Mouse (Mus musculus) intestine, embryonic 14.5 days (tissue): Measurements from ENCODE around the gene Omp. TPM values are rescaled to one million over a fixed set of nuclear protein-coding genes. Genes with fewer than 3 reads are reported as not detected.

Source experiments
- ATAC-seq: fragments of 200-750 bp; cut with Nextera tagmentation; replicated peaks from 2 replicates; pipeline ENCODE4 v1.8.0; 2017; ENCODE audit warnings: low read depth, moderate number of reproducible peaks, moderate TSS enrichment, moderate library complexity; ENCODE audit not compliant: low FRiP score, low TSS enrichment
- DNase-seq: peaks from one replicate; pipeline ENCODE4 v3.0.0-alpha.2; 2018; ENCODE audit warnings: low spot score
- H3K27ac ChIP-seq: fragments of 300-500 bp; sonication (generic); 2 replicates; pipeline ENCODE4 v1.5.1; 2014; ENCODE audit warnings: low read depth, mild to moderate bottlenecking, control low read depth
- H3K27me3 ChIP-seq: fragments of 300-500 bp; sonication (generic); replicated peaks from 2 replicates; pipeline ENCODE4 v1.6.1; 2014; ENCODE audit warnings: low read length, control low read depth; ENCODE audit not compliant: control insufficient read depth, insufficient read depth
- H3K36me3 ChIP-seq: fragments of 300-500 bp; sonication (generic); 2 replicates; pipeline ENCODE4 v1.6.1; 2014; ENCODE audit warnings: low read length, control low read depth; ENCODE audit not compliant: control insufficient read depth, insufficient read depth
- H3K4me1 ChIP-seq: fragments of 300-500 bp; sonication (generic); replicated peaks from 2 replicates; pipeline ENCODE4 v1.6.1; 2014; ENCODE audit warnings: low read length, control low read depth, mixed read lengths; ENCODE audit not compliant: control insufficient read depth, insufficient read depth
- H3K4me2 ChIP-seq: fragments of 300-500 bp; sonication (generic); 2 replicates; pipeline ENCODE4 v1.6.1; 2014; ENCODE audit warnings: low read length
- H3K4me3 ChIP-seq: fragments of 300-500 bp; sonication (generic); 2 replicates; pipeline ENCODE4 v1.5.1; 2014; ENCODE audit warnings: low read depth, low read length, control low read depth, mixed read lengths
- H3K9ac ChIP-seq: fragments of 300-500 bp; sonication (generic); 2 replicates; pipeline ENCODE4 v1.6.1; 2014; ENCODE audit warnings: mild to moderate bottlenecking, low read length
- H3K9me3 ChIP-seq: fragments of 300-500 bp; sonication (generic); 2 replicates; pipeline ENCODE4 v1.6.1; 2016; ENCODE audit warnings: low read length, control low read depth; ENCODE audit not compliant: control insufficient read depth
- WGBS: fragments of 180-500 bp; shearing (Covaris S2); extraction: QIAGEN DNeasy Blood & Tissue Kit; methylation state at CpG from one replicate; pipeline ENCODE4 v1.1.7; 2014; 5-methylcytosine and 5-hydroxymethylcytosine counted together
- polyA plus RNA-seq: library from polyadenylated mRNA; unstranded; fragments of >200 nt; fragmentation: Nextera tagmentation; extraction: Ambion mirVana; gene quantifications from 2 replicates; pipeline ENCODE4 v1.2.1, GENCODE M21; 2014

Omp gene
- polyA plus RNA-seq, 1 experiment from 2014 or later = 0.47 TPM

DNA sequence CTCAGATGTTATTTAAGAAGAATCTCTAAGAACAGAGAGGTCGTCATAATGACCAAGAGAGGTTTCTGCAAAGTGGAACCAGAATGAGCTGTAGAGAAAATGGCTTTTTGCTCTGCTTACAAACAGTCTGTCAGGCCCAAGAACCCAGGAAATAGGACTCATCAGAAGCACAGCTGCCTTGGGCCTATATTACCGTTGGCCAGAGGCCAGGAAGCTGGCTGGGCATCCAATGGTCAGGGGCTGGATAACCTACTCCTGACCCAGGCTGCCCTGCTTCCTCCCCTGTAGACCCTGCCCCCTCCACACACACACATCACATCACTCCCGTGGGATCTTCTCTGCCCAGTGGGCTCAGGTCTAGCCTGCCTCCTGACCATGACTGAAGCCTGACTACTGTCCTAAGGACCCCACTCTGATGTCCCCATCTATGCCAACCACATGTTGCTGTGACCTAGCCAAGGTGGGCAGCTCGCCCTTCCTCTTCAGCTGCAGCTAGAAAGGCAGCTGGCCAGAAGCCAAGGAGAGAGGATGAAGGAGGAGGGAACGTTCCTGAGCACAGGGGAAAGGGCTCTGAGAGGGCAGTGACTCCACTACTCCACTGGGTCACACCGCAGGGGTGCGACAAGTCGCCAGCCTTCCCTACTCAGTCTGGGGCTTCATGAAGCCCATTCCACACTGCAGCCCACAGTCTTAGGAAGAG lies 14.9 kb upstream of the Omp start:
- H3K4me3 ChIP-seq = no peak overlapping the region
- H3K9me3 ChIP-seq = no peaks in the 10 kb centered on the region
- peaks cover 34% of the 10 kb centered on the region for H3K4me1 ChIP-seq
- H3K27me3 ChIP-seq = no peaks in the 10 kb centered on the region
- 33% methylated on average over 8 of the region's 8 CpGs for WGBS
- H3K36me3 ChIP-seq = no peaks in the 10 kb centered on the region
- H3K4me2 ChIP-seq = no peak overlapping the region
- no peak overlapping the region for H3K27ac ChIP-seq
- DNase-seq (no peak), ATAC-seq (no peak)
- no peak overlapping the region for H3K9ac ChIP-seq

DNA sequence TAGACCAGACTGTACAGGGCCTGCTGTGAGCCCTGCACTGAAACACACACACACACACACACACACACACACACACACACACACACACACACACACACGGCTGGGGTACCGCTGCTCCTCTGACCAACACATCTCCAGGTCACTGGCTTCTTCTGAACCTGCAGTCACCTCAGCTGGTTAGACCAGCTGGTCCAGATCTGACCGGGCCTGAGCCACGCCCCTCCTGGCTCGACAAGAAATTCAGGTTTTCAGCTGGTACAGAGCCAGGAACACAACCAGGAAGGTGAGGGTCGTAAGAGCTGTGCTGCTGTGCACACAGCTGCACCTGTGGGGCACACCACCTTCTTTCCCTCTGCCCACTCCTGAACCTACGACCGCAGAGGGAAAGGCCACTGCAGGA lies 13.2 kb upstream of the Omp start:
- no peak overlapping the region for H3K9ac ChIP-seq
- peak; percentile 82 for DNase-seq
- no peaks in the 10 kb centered on the region for H3K27me3 ChIP-seq
- H3K36me3 ChIP-seq = no peaks in the 10 kb centered on the region
- peaks cover 24% of the 10 kb centered on the region for H3K4me1 ChIP-seq
- H3K9me3 ChIP-seq = no peaks in the 10 kb centered on the region
- H3K4me3 ChIP-seq = no peak overlapping the region
- H3K27ac ChIP-seq = no peak overlapping the region
- ATAC-seq = peak; percentile 54
- WGBS = 27% methylated on average over 8 of the region's 8 CpGs
- H3K4me2 ChIP-seq = no peak overlapping the region

DNA sequence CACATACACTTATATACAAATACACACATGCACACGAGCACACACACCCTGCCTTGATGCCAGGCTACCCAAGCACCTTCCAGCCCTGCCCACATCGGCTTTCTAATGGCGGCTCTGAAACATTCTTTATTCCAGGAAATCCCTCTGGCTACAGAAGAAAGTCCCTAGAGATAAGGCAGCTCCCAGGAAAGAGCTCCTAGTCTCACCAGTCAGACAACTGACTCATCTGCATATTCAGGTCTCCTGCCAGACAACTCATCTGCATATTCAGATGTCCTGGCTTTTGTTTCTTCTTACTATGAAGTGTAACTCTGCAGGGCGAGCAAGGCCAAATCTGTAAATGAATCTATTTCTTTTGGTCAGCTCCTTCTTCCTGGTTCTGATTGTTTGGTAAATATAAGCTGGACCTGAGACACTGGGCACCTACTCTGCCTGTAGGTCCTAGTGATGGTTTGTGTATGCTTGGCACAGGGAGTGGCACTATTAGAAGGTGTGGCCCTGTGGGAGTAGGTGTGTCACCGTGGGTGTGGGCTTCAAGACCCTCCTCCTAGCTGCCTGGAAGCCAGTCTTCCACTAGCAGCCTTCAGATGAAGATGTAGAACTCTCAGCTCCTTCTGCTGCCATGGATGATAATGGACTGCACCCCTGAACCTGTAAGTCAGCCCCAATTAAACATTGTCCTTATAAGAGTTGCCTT lies 12.5 kb upstream of the Omp start:
- DNase-seq (no peak), ATAC-seq (no peak)
- Histone ChIP-seq H3K9ac (no peak overlapping the region), H3K9me3 (no peaks in the 10 kb centered on the region), H3K36me3 (no peaks in the 10 kb centered on the region), H3K27me3 (no peaks in the 10 kb centered on the region), H3K27ac (no peak overlapping the region), H3K4me2 (no peak overlapping the region), H3K4me1 (peaks cover 24% of the 10 kb centered on the region), H3K4me3 (no peak overlapping the region)
- 50% methylated on average over 5 of the region's 5 CpGs for WGBS

DNA sequence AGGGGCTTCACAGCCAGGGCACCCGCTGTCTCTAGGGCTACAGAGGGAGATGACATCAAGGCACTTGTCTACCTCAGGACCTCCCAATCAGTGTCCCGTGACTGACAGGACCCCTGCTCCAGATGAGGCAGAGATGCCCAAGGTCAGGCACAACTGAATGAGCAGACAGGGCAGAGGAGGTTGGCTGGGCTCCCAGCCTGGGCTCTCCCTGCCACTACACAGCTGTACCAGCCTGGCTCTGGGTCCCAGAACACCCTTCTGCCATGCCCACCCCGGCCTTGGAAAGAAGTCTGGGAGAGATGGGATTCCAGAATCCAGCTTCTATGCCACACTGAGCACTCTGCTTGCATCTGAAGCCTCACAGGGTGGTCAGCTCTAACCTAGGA lies 11.0 kb upstream of the Omp start:
- Histone ChIP-seq H3K27me3 (no peaks in the 10 kb centered on the region), H3K4me1 (peaks cover 24% of the 10 kb centered on the region), H3K9me3 (no peaks in the 10 kb centered on the region), H3K9ac (no peak overlapping the region), H3K4me3 (no peak overlapping the region), H3K4me2 (no peak overlapping the region), H3K27ac (no peak overlapping the region), H3K36me3 (no peaks in the 10 kb centered on the region)
- WGBS = 72% methylated on average over 3 of the region's 3 CpGs
- ATAC-seq (no peak), DNase-seq (no peak)

DNA sequence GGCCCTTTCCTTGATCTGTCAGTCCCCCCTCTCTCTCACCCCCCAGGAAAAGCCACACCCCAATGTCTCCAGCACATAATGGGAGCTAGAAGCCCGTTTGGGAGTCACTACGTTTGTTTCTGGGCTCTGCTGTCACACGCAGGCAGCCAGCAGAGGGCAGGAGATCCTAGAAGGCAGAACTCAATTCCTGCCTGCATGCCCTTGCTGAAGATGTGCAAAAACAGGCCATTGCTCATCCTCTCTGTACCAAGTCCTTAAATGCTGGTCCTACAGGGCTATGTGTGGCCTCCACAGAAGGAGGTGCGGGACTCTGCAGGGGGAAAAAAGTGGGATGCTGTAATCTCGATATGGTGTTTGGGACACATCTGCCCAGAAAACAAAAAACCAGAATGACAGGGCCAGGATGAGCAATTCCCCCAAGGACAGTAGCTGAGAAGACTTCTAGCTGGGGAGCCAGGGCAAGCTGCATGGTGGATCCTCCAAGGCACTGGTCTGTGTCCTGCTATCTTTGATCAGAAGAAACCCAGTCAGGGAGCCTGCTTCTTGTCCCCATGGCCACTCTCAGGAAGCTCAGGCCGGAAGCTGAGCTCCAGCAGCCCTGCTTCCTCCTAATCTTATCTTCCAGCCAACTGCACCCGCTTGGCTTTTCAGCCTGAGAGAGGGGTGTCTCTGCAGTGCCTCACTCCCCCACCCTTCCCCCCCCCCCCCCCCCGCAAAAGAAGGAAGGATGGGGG lies 10.4 kb upstream of the Omp start:
- Histone ChIP-seq H3K36me3 (no peaks in the 10 kb centered on the region), H3K4me2 (no peak overlapping the region), H3K27ac (no peak overlapping the region), H3K27me3 (no peaks in the 10 kb centered on the region), H3K4me3 (no peak overlapping the region), H3K4me1 (peaks cover 20% of the 10 kb centered on the region), H3K9ac (no peak overlapping the region), H3K9me3 (no peaks in the 10 kb centered on the region)
- DNase-seq (peak; percentile 79), ATAC-seq (no peak)
- 32% methylated on average over 7 of the region's 8 CpGs for WGBS

DNA sequence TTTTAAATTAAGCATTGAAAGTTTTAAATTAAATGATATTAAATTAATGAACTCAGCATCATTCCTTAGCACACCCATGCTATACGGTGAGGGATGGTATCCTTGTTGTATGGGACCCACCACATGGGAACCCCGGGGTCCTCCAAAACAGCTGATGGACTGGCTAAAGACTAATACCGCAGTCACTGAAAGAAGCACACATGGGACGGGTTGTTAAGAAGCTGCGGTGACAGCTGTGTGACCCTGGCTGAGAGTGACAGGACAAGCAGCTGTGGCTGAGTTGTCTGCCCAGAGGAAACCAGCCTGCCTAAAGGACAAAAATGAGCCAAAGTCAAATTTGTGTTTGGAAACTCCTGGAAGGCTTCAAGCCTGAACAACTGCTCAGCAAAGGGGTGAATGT lies 8.6 kb upstream of the Omp start:
- Histone ChIP-seq H3K4me3 (no peak overlapping the region), H3K9ac (no peak overlapping the region), H3K27me3 (no peaks in the 10 kb centered on the region), H3K36me3 (no peaks in the 10 kb centered on the region), H3K4me2 (no peak overlapping the region), H3K9me3 (no peaks in the 10 kb centered on the region), H3K4me1 (peaks cover 18% of the 10 kb centered on the region), H3K27ac (no peak overlapping the region)
- ATAC-seq = no peak
- WGBS = 85% methylated on average over 5 of the region's 5 CpGs
- DNase-seq = no peak

DNA sequence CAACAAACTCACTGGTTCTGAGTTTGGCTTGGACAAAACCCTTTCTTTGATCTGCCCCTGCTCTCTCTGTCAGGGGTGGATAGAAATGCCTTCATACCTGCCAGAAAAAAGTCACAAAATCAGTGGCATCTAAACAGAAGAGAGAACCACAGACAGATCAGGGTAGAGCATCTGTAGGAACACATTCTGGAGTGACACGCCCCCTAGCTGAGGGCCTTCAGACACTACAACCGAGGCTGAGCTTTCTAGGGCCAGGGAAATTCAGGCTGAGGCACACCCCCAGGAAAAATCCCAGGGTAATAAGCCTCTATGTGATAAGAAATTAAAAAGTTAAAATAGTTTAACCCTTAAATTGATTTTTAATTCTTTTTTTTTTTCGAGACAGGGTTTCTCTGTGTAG lies 8.0 kb upstream of the Omp start:
- H3K27ac ChIP-seq = no peak overlapping the region
- DNase-seq (no peak), ATAC-seq (no peak)
- H3K4me3 ChIP-seq = no peak overlapping the region
- no peaks in the 10 kb centered on the region for H3K36me3 ChIP-seq
- H3K4me1 ChIP-seq = peaks cover 13% of the 10 kb centered on the region
- 53% methylated on average over 3 of the region's 3 CpGs for WGBS
- H3K9me3 ChIP-seq = no peaks in the 10 kb centered on the region
- H3K9ac ChIP-seq = no peak overlapping the region
- H3K27me3 ChIP-seq = no peaks in the 10 kb centered on the region
- no peak overlapping the region for H3K4me2 ChIP-seq

DNA sequence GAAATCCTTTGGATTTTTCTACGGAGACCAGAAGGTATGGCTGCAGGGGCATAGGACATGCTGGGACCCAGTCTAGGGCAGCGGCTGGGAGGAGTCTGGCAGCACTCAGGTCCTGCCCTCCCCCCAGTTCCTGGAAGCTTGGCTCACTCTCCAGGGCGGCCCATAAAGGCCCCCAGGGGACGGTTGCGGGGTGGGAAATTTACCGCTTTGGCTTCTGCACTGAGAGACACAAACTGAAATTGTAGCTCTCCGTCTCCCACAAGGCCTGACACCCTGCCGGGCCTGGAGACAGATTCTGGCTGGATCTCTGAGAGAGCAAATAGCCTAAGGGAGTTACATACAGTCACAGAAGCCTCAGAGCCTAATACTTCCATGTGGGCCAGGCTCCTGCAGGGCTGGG lies 7.1 kb upstream of the Omp start:
- no peak for ATAC-seq
- no peak overlapping the region for H3K9ac ChIP-seq
- peaks cover 10% of the 10 kb centered on the region for H3K4me1 ChIP-seq
- no peak overlapping the region for H3K4me2 ChIP-seq
- DNase-seq = no peak
- H3K27me3 ChIP-seq = no peaks in the 10 kb centered on the region
- no peak overlapping the region for H3K27ac ChIP-seq
- no peaks in the 10 kb centered on the region for H3K36me3 ChIP-seq
- no peak overlapping the region for H3K4me3 ChIP-seq
- 53% methylated on average over 8 of the region's 8 CpGs for WGBS
- no peaks in the 10 kb centered on the region for H3K9me3 ChIP-seq
